Mouse (Mus musculus) heart, adult 2 months (tissue): ENCODE results near the gene Tmc5.

Source experiments
- CTCF ChIP-seq: fragments of 200-600 bp; IDR thresholded peaks from 2 replicates; pipeline ENCODE4 v1.8.1; 2022; ENCODE audit warnings: antibody characterized with exemption, mild to moderate bottlenecking, moderate library complexity
- EP300 ChIP-seq: fragments of 200-500 bp; IDR thresholded peaks from 2 replicates; pipeline ENCODE4 v1.6.1; 2011; ENCODE audit warnings: low read depth, low read length, control low read depth; ENCODE audit not compliant: insufficient read depth

DNA sequence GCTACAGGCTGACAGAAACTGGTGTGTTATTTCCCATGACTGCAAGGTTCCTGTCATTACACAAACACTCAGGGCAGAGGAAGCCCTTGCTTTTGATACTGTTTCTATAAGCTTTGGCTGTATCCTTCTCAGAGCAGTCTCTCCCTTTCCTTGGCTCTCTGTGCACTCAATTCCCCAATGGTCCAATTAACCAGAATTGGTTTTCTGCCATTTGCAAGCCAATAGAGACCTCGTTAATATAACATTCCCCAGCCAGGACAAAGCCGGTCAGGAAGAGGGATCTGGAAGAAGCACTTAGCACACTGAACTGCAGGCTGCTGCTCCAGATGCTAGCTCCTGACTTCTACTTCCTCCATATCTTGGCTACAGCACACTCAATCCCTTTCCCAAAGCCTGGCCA, 42.8 kb upstream of the Tmc5 start:
- no peak for TF ChIP-seq CTCF
- no peak for TF ChIP-seq EP300
